Mouse (Mus musculus): ENCODE data around the gene Syf2.

Syf2 gene

DNA sequence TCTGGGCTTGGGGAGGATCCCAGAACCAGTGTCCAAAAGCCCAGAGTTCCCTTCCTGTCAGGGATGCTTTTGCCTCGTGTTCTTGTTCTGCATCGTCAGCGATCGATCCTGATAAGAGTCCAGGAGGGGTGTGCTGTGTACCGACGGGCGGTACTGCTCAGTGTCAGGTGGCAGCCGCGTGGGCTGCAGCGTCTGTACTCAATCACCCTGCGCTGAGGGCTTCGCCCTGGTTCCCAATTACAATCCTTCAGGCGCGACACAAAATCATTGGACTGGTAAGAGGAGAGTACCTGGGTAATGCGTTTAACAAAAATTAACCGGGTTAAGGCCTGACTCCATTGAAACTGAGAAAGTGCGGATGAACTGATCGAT, 37.9 kb downstream of the Syf2 start:
- DNase-seq (ENCODE audit: inconsistent ontology term), result no peak

DNA sequence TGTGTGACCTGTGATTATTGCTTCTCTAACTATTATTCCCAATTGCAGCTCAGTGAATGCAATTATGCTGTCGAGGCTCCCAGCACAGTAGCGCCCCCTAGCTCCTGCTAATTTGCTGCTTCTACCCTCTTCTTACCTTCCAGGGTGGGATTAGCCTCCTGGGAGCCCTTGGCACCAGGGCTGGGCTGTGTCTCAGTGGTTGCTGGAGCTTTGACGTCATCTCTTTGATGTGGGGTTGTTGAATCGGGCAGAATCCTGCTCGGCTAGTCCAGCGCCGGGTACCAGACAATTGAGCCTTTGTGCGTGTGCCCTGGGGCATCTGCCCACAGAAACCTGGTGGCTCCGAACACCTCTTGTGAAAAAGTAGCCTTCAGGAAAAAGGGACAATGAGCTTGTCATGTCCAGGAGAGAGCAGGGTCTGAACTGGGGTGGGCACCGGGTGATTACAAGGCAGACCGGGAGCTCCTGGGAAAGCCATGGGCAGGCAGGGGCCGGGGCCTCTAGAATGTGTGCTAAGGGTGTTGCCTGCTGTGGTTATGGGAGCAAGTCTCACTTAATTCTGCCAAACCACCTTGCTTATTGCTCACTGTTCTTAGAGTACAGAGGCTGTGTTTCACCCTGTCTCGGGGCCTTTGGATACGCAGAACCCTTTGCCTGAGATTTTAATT, 44.7 kb downstream of the Syf2 start:
- DNase-seq (ENCODE audit: inconsistent ontology term), result peak; percentile 89

DNA sequence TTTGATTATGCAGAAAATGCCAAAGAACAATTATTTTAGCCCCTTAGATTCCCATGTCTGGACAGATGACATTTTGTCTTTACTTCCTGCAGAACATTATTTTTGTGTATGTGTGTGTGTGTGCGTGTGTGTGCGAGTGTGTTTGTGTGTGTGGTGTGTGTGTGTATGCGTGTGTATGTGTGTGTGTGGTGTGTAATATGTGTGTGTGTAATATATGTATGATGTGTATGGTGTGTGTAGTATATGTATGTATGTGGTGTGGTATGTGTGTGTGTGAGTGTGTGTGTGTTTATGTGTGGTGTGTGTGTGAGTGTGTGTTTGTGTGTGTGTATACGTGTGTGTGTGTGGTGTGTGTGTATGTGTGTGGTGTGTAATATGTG, 45.2 kb downstream of the Syf2 start:
- DNase-seq (ENCODE audit: inconsistent ontology term), result no peak

DNA sequence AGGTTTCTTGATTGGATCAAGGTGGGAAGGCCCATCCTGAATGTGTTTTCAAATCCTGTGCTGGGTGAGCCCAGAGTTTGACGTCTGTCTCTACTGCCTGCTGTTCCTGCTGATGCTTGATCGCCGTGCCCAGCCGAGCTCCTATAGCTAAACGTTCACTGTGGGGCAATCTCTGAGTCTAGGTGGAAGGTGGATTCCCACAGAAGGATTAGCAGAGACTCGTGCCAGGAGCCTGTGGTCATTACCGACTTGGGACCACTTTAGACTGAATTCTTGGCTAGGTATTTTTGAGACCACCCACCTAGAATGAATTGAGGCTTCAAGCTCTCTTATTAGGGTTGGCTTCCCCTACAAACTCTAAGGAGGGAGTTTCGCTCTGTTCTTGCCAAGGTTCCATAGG, 48.2 kb downstream of the Syf2 start:
- DNase-seq (ENCODE audit: inconsistent ontology term), result no peak

DNA sequence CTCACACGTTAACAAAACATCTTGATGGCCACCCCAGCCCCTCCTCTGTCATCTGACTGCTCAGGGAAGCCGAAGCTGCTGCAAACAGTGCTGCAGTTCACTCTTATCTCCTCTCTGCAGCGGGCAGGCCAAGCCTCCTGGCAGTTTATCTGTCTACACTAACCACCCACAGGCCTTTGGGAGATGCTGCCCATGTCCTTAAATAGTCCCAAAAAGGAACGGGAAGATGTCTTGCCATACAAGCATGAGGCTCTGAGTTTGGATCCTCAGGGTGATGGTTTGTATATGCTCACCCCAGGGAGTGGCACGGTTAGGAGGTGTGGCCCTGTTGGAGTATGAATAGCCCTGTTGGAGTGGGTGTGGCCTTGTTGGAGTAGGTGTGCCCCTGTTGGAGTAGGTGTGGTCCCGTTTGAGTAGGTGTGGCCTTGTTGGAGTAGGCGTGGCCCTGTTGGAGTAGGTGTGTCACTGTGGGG, 51.3 kb downstream of the Syf2 start:
- no peak for DNase-seq (ENCODE audit: inconsistent ontology term)

DNA sequence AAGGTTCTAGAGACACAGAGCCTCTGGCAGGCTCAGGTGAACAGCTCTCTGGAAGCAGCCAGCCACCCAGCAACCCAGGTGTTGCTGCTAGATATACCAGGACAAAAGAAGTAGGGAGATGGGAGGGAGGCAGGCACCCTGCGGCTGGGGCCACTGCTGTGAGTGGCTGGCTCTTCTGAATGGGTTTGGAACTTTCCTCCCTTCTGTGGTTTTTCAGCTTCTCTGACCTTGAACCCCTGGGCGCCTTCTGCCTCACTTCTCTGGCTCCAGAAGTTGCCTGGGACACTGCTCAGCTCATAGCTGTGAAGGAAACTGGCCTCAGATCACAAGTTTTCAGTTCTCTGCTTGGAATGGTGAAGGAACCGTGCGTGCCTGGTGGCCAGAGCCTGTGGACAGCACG, 52.4 kb downstream of the Syf2 start:
- peak; percentile 90 for DNase-seq (ENCODE audit: inconsistent ontology term)

DNA sequence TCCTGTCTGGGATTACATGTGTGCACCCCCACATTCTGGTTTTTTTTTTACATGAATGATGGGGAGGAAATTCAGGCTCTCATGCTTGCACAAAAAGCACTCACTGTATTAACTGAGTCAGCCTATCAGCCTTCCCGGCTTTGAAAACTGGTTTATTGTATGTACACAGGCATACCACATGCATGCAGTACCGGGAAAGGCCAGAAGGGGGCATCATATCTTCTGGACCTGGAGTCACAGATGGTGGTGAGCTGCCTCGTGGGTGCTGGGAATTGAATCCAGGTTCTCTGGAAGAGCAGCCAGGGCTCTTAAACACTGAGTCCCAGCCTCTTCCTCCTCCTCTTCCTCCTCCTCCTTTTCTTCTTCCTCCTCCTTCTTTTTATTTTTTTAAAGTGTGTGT, 53.9 kb downstream of the Syf2 start:
- DNase-seq (ENCODE audit: inconsistent ontology term), result no peak

DNA sequence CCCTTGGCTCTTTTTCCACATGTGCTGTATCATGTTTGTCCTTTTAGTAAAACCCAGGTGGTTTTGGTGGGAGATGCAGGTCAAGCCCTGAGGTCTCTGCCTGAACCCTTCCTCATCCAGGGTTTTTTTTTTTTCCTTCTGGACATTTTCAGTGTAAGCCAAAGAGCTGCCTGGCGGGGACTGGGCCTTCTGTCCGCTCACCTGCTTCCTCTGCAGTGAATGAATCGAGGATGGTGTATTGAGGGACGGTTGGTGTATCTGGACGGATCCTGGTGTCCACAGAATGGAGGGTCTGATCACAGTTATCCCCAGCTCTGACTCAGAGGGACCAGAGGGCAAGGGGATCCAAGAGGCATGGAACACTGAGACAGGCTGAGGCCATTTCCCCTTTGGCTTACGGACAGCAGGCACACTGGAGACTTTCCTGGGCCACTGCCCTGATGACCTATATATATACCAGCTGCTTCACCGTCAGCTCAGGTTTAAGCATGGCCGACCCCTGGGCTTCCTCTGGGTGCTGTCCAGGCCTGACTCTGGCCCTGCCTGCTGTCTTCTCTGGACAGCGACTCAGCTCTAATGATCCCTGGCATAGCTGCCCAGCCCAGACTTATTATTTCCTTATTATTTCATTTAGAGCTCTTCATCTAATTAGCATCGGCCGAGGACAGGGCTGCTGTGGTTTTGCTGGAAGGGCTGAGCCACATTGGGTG, 55.1 kb downstream of the Syf2 start:
- no peak for DNase-seq (ENCODE audit: inconsistent ontology term)

DNA sequence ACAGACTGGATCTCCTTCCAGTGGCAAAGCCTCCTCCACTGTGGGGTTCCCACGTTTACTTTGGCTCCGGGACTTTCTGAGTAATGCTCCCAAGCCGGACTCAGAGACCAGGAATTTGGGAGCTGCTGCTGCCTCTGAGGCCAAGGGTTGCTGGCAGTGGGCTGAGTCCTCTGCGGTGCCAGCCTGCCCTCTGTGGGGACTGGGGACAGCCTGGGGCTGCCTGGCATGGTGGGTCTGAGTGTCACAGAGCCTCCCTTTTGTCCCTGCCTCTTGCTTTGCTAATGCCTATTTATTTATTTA, 55.6 kb downstream of the Syf2 start:
- DNase-seq (ENCODE audit: inconsistent ontology term), result peak; percentile 95

DNA sequence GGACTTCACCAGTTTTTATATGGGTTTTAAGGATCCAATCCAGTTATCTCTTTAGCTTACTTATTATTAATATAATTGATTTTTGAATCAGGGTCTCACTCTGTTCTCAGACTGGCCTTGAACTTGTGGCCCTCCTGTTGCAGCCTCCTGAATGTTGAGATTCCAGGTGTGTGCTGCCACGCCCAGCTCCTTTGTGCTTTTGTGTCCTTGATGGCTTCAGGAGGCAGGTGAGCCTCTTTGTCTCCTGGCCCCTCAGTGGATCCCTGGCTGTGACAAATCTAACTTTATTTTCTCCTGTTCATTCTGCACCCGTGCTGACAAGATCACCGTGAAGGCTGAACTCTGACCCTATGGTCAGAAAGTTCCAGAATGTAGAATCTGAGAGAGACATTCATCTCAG, 56.3 kb downstream of the Syf2 start:
- no peak for DNase-seq (ENCODE audit: inconsistent ontology term)
